Mouse (Mus musculus) layer of hippocampus, postnatal 36 days (tissue): ENCODE results near the gene Hist1h3c. TPM values are rescaled to one million over a fixed set of nuclear protein-coding genes. Genes with fewer than 3 reads are reported as not detected.
A peak's percentile ranks its signal among the peaks of the same experiment; 100 is the strongest.
"Not testable (repeated sequence)": the region's sequence is repeated elsewhere in the genome, so short reads cannot be mapped to it uniquely, and the experiment has no call there.

Experiments
- DNase-seq, 2 experiments: peaks; one replicate each; pipeline ENCODE4 v3.0.0; 2022
- total RNA-seq, 2 experiments: library from RNA; stranded (reverse); gene quantifications; 2 replicates each; pipeline ENCODE4 v1.2.3; 2021

Gene Hist1h3c
- total RNA-seq, 2 experiments from 2014 or later, result 2.5 to 5.2 TPM

DNA sequence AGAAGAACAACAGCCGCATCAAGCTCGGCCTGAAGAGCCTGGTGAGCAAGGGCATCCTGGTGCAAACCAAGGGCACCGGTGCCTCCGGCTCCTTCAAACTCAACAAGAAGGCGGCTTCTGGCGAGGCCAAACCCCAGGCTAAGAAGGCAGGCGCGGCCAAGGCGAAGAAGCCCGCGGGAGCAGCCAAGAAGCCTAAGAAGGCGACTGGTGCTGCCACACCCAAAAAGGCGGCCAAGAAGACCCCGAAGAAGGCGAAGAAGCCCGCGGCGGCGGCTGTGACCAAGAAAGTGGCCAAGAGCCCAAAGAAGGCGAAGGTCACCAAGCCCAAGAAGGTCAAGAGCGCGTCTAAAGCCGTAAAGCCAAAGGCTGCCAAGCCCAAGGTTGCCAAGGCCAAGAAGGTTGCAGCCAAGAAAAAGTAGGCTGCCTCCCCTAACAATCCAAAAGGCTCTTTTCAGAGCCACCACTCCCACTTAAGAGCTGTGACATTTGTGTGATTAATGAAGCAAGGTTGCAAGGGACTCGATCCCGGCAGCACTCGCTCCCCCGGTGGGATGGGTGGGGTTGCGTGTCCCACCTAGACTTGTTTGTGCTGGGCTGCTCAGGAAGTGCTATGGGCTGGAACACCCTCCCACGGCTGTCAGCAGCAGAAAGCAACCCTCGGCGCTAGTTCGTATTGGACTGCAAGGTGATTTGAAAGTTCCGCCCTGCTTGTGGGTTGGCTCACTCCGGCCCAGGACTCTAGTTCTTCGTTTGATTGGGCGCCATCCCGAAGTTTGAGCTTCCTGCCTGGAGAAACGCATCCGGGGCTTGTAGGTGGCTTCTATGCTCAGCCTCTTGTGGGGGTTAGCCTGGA lies 6.1 kb downstream of the Hist1h3c start:
- DNase-seq, result peak; percentile 90 to 93

GRCm38 (mm10) chr13:23738677-23739068 lies 6.7 kb downstream of the Hist1h3c start, which contains the start of gene Hist1h1c:
Gene Hist1h1c, plus strand, starts transcription at chr13:23738808.
- DNase-seq, result peak; percentile 83 to 84

- no peak for DNase-seq
Measured at GRCm38 (mm10) chr13:23738041-23738440, 7.4 kb downstream of the Hist1h3c start.

DNA sequence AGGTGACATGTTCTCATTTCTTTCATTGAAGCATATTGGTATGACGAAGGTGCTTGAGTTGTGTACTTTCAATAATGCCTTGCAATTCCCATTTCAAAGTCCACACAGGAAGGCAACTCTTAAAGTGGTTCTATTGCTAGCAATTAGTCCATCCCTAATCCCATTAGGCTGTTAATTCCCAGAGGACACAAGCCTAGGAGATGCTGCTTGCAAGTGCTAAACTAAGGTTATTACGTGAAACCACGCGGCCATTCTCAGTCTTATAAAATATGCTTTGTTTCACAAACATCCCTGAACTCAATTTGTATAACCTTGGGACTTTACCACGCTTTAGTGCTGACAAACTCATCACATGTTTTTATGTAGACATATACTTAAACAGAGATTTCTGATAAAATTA lies 8.3 kb downstream of the Hist1h3c start:
- DNase-seq, result no peak

- DNase-seq, result no peak
Measured at GRCm38 (mm10) chr13:23732156-23732804, 13.1 kb downstream of the Hist1h3c start.

DNA sequence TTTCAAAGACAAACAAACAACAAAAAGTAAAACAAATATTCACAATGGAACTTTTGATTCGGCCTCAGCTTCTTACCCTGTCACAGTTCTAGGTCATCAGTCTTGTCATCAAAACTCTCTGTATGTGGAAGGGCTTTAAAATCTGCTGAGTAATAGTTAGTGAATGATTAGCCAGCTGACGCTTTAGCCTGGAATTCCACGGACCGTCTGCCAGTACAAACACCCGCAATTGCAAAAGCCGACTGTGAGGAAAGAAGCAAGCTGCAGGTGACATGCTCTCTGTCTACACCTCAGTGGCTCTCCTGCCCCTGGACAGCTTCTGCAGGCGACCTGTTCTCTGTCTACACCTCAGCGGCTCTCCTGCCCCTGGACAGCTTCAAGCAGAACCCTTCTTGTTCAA lies 14.9 kb downstream of the Hist1h3c start:
- no peak for DNase-seq

- no peak for DNase-seq
Measured at GRCm38 (mm10) chr13:23729706-23730105, 15.7 kb downstream of the Hist1h3c start.

DNA sequence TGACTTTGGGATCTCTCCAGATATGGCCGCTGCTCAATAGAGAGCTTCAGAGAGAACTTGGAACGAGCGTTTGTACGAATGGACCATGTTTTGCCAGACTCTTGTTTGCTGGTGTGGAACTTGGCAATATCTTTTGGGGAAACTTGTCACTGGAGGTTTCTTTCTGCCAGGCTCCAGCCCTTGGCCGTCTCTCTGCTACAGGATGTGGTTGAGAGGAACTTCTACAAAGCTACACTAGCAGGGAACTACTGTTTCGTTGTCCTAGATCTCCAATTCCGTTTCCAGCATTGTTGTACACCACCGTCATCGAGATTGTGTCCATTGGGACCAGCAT lies 16.2 kb downstream of the Hist1h3c start:
- no peak for DNase-seq

DNA sequence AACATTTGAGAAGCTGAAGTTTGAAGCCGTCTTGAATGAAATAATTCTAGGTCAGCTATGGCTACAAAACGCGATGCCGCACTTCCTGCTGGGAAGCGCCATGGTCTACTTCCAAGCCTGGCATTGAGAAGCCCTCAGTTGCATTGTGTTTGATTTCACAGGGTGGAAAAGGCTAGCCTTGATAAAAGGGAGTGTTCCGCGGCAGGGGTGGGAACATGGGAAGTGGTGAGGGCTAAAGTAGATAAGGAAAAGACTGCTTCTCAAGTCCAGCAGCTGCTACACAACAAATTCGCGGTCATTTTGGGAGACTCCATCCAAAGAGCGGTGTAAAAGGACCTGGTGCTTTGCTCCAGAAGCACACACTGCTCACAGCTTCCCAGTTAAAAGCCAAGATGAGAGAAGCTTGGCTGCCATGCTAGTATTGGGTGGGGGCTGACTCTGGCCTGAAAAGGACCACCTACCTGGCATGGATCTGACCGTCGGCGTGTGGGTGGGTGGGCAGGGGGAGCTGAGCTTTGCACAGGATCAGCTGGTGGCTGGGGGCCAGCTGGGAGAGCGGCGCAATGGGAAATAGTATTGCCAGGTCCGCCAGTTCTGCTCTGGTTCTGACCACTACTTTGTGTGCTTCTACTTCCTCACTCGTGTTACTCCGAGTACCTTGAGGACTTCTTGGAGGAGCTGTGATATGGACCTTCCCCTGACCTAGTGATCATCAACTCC lies 16.8 kb downstream of the Hist1h3c start:
- DNase-seq, result no peak

DNA sequence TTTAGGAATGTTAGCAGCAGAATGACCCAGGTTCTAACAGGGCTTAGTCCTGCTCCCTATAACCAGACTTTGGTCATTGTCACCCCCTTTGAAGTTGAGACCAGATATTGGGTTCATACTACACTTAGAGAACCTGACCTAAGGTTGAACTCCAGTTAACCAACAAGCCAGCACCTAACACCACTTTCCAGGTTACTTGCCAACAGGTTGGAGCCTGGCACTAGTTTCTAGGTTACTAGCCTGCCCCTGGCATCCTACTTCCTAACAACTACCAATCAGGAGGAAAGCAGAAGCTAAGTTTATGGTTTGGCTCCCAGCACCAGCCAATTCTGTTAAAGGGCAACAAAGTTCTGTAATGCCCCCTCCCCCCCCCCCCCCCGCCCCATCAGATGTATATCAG lies 20.2 kb downstream of the Hist1h3c start:
- DNase-seq, result no peak

- DNase-seq, result no peak
Measured at GRCm38 (mm10) chr13:23724239-23724638, 21.2 kb downstream of the Hist1h3c start.

- not testable (repeated sequence) for DNase-seq
Measured at GRCm38 (mm10) chr13:23717593-23718245, 27.7 kb downstream of the Hist1h3c start.

DNA sequence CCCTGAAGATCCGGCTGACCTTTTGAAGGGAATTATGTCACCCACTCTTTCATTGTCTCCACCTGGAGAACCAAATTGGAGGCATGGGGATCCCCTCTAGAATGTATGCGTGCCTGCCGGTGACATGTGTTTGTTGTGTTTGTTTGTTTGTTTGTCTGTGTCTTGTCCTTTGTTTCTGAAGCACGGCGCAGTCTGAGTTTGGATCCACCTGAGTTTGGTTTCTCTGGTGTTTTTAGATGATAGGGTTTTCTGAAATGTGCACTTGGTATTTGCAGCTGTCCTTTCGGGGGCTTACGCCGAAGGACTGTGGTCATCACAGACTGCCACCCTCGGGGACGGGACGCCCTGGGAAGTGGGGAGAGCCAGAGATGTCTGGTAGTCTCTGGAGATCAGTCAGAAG lies 28.2 kb downstream of the Hist1h3c start:
- DNase-seq, result no peak

- DNase-seq, result no peak
Measured at GRCm38 (mm10) chr13:23716261-23717042, 28.9 kb downstream of the Hist1h3c start.

DNA sequence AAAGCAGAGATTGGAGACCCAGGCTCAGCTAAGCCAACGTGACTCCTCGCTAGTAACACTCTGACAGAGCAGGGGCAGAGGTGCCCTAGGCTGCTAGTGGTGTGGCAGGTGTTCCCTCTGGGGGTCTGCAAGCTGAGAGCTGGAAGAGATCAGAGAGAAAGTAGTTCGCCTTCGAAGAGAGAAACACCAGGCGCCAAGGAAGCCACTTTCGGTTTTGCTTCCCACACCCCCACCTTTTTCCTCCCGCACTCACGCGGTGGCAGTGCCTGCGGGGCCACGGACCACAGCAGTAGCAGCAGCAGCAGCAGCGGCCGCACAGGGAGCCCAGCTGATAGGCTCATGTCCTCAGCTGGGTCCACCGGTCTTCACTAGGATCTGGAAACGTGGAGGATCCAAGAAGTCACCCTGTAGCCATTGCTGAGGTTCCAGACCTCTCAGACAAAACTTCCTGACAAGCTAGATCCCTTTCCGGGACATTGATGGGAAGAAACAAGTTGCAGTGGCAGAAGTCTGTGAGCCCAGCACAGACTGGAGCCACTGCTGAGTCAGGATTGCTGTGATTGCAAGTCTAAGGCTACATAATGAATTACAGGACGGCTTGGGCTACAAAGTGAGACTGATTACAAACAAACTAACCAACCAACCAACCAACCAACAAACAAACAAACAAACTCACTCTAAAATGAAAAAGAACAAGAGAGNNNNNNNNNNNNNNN lies 34.9 kb downstream of the Hist1h3c start, which contains the start of gene Hfe:
TSS of gene Hfe (minus strand) at position 481 of the 716 bp plus-strand sequence.
- no peak for DNase-seq

GRCm38 (mm10) chr13:23709714-23710373 lies 35.6 kb downstream of the Hist1h3c start:
- no peak for DNase-seq

DNA sequence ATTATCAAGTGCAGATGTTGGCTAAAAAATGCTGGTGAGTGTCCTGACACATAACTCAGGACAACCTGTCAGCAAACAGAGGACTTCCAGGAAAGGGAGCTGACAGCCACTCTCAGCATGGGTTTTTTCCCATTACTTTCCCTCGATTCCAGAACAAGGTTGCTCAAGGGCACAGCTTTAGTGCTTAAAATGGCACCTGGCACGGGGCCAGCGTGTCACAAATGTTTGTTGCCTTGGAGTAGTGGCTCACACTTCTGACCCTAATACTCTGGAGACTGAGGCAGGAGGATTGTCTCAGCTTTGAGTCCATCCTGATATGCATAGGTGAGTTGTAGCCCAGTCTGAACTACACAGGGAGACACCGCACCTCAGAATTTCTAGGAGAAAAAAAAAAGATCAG lies 36.7 kb downstream of the Hist1h3c start:
- DNase-seq, result no peak

DNA sequence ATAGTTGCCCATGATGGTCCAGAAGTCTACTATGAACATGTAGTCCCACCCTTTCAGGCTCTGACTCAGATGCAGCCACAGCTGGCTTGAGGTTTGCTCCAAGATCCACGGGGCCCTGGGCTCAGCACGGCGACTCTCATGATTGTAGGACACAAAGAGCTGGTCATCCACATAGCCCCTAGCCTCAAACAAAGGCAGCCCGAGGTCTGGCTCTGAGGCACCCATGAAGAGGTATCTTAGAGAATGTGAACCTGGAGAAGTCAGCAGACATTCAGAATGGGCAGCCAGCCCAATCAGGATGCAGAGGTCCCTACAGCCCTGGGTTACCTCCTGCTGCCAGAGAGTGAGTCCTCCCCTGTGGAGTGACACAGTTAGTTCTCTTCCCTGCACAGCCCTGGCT lies 37.4 kb downstream of the Hist1h3c start:
- DNase-seq, result no peak

DNA sequence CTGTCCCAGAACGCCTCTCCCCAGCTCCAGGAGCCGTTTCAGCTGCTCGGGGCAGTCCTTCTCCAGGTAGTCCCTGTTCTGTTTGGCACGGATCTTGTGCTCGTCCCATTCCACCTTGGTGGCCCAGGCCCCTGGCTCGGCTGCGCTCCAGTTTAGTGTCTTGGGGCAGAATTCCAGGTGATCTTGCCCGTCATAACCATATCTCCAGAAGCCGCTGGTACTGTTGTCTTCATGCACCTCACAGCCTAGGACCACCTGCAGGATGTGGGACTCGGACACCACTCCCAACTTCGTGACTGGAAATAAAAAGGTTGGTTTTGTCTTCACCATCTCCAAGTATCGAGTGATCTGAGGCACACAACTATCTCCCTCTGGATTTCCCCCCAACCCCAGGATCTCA lies 38.6 kb downstream of the Hist1h3c start:
- DNase-seq, result no peak

DNA sequence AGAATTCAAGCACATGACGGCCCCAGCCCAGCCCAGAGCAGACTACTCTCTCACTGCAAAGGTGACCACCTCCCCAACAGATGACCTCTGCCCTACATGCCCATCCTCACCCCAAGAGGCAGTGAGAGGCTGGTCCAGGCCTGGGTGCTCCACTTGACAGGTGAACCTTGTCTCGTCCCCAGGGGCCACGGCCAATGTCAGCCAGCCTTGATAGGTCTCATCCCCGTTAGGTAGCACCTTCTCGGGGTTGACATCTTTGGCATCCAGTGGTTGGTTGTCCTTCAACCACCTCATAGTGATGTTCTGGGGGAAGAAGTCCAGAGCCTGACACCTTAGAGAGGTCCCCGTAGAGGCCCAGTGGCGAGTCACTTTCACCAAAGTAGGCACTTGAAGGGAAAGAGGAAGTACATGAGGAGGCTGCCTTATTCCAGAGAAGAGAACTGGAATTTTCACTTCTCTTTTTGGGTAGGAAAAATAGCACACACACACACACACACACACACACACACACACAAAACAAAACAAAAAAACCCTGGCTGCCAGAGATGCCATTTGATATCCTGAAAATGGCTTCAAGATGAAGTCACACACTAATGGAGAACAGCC lies 39.5 kb downstream of the Hist1h3c start:
- no peak for DNase-seq
